Mouse (Mus musculus): ENCODE measurements at regions not wholly inside any gene's neighbourhood (a gene's known extent, or its start where the extent isn't known, plus 50 kb on each side); places are given as distances from the start of the nearest gene placed in this dataset.

GRCm38 (mm10) chr16:70079497-70079896, 216.0 kb upstream of the Speer2 start:
- TF ChIP-seq CTCF (IDR thresholded peaks at IDR 0.05; ENCODE audit: low read depth) (no peak), EP300 (IDR thresholded peaks at IDR 0.05; ENCODE audit: low read depth) (no peak)
